Mouse (Mus musculus) liver, embryonic 14.5 days (tissue): ENCODE measurements around the gene Uri1.

Experiments used
- CTCF ChIP-seq: IDR thresholded peaks from 2 replicates; pipeline ENCODE4 v1.5.1; 2016; ENCODE audit warnings: antibody characterized with exemption, low read depth, control low read depth
- EP300 ChIP-seq: IDR thresholded peaks from 2 replicates; pipeline ENCODE4 v1.6.1; 2016; ENCODE audit warnings: antibody characterized with exemption, low read depth

DNA sequence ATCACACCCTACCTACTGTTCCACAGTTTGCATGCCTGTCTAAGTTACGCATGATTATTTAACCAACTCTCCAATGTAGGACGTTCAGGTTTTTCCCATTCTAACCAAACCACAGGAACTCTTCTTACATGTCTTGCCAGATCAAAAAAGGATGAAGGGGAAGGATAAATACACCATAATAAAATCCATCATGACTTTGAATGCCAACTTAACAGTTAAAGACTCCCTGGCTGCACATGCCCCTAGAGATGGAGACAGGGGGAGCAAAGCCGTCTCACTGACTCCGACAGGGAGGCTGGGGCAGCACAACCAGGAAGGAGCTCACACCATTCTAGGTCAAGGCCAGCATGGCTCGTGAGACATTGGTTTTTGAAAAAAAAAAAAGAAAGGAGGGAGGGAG, 8.0 kb downstream of the Uri1 start:
- TF ChIP-seq EP300: no peak
- no peak for TF ChIP-seq CTCF
